Mouse (Mus musculus) CH12.LX (cell line): ENCODE results near the gene Slc44a3. TPM values are rescaled to one million over a fixed set of nuclear protein-coding genes. Genes with fewer than 3 reads are reported as not detected.

Source experiments
- DNase-seq: peaks from one replicate; pipeline ENCODE4 v3.0.0-alpha.2; 2013; ENCODE audit errors: extremely low read depth
- H3K27ac ChIP-seq: 2 replicates; pipeline ENCODE4 v1.5.1; 2012; ENCODE audit warnings: low read depth, mild to moderate bottlenecking, control low read depth, moderate library complexity; ENCODE audit not compliant: insufficient read depth
- H3K27me3 ChIP-seq: replicated peaks from 2 replicates; pipeline ENCODE3; 2012; ENCODE audit warnings: inconsistent platforms
- H3K36me3 ChIP-seq, 2 experiments: replicated peaks in 1 of 2; 2 replicates each; pipeline versions ENCODE3 to v1.6.1; 2012; ENCODE audit warnings: inconsistent platforms in 1 of 2, low read length in 1 of 2, mild to moderate bottlenecking in 1 of 2, mixed read lengths in 1 of 2, moderate library complexity in 1 of 2; ENCODE audit not compliant: control insufficient read depth in 1 of 2, insufficient read depth in 1 of 2
- H3K4me1 ChIP-seq, 2 experiments: 2 replicates each; pipeline ENCODE4 v1.6.1; 2012; ENCODE audit warnings: inconsistent platforms in 1 of 2, moderate library complexity in 1 of 2; ENCODE audit not compliant: insufficient read depth in 2 of 2, control insufficient read depth in 1 of 2
- H3K4me2 ChIP-seq: 2 replicates; pipeline ENCODE4 v1.6.1; 2012; ENCODE audit warnings: low read depth, mild to moderate bottlenecking, control low read depth; ENCODE audit not compliant: poor library complexity, insufficient read depth, severe bottlenecking
- H3K4me3 ChIP-seq, 3 experiments: fragments of 150-350 bp in 1 of 3; sonication (generic) in 1 of 3; replicated peaks in 1 of 3; 2 replicates each; pipeline versions ENCODE3 to v1.5.1; 2011 to 2012; ENCODE audit warnings: low read depth in 2 of 3, low read length in 2 of 3, mild to moderate bottlenecking in 2 of 3, moderate library complexity in 2 of 3, control low read depth in 1 of 3, improper control_type of control experiment in 1 of 3, inconsistent platforms in 1 of 3, mixed read lengths in 1 of 3; ENCODE audit not compliant: poor library complexity in 1 of 3
- H3K79me2 ChIP-seq: replicated peaks from 2 replicates; pipeline ENCODE4 v1.6.1; 2012; ENCODE audit warnings: mild to moderate bottlenecking, moderate library complexity; ENCODE audit not compliant: control insufficient read depth, poor library complexity, insufficient read depth, severe bottlenecking; ENCODE audit errors: extremely low read depth
- H3K9ac ChIP-seq: 2 replicates; pipeline ENCODE4 v1.6.1; 2012; ENCODE audit warnings: low read depth, mild to moderate bottlenecking, control low read depth, moderate library complexity; ENCODE audit not compliant: insufficient read depth
- H3K9me3 ChIP-seq: replicated peaks from 2 replicates; pipeline ENCODE3; 2012; ENCODE audit warnings: low read length, inconsistent platforms, mixed read lengths
- BHLHE40 ChIP-seq: IDR thresholded peaks from 2 replicates; pipeline ENCODE4 v1.6.1; 2011; ENCODE audit warnings: mild to moderate bottlenecking, low read depth, low read length, improper control_type of control experiment
- CHD1 ChIP-seq: IDR thresholded peaks from 2 replicates; pipeline ENCODE4 v1.6.1; 2012; ENCODE audit warnings: low read depth, low read length, improper control_type of control experiment, inconsistent platforms
- CHD2 ChIP-seq: IDR thresholded peaks from 2 replicates; pipeline ENCODE4 v1.6.1; 2011; ENCODE audit warnings: low read length, improper control_type of control experiment
- CTCF ChIP-seq, 2 experiments: IDR thresholded peaks in 1 of 2; conservative IDR thresholded peaks in 1 of 2; 2 replicates each; pipeline ENCODE4 v1.5.1; 2011 to 2012; ENCODE audit warnings: low read depth in 2 of 2, low read length in 2 of 2, improper control_type of control experiment in 1 of 2, inconsistent platforms in 1 of 2, mild to moderate bottlenecking in 1 of 2, moderate library complexity in 1 of 2
- E2F4 ChIP-seq: IDR thresholded peaks from 2 replicates; pipeline ENCODE4 v1.6.1; 2011; ENCODE audit warnings: low read depth, low read length, improper control_type of control experiment; ENCODE audit not compliant: insufficient replicate concordance
- ELF1 ChIP-seq: IDR thresholded peaks from 2 replicates; pipeline ENCODE4 v1.6.1; 2014; ENCODE audit warnings: low read depth, mild to moderate bottlenecking, inconsistent platforms, low read length, improper control_type of control experiment
- EP300 ChIP-seq: IDR thresholded peaks from 2 replicates; pipeline ENCODE4 v1.6.1; 2011; ENCODE audit warnings: low read length, improper control_type of control experiment
- ETS1 ChIP-seq: conservative IDR thresholded peaks from 2 replicates; pipeline ENCODE4 v1.6.1; 2012; ENCODE audit warnings: low read depth, mild to moderate bottlenecking, inconsistent platforms, low read length, improper control_type of control experiment, moderate library complexity
- HCFC1 ChIP-seq: IDR thresholded peaks from 2 replicates; pipeline ENCODE4 v1.6.1; 2012; ENCODE audit warnings: low read depth, mild to moderate bottlenecking, inconsistent platforms, low read length, improper control_type of control experiment
- JUN ChIP-seq: IDR thresholded peaks from 2 replicates; pipeline ENCODE4 v1.6.1; 2011; ENCODE audit warnings: low read depth, mild to moderate bottlenecking, low read length, improper control_type of control experiment, moderate library complexity; ENCODE audit not compliant: insufficient read depth
- KAT2A ChIP-seq: IDR thresholded peaks from 2 replicates; pipeline ENCODE4 v1.6.1; 2012; ENCODE audit warnings: low read length, improper control_type of control experiment, inconsistent platforms; ENCODE audit not compliant: insufficient replicate concordance
- MAX ChIP-seq: IDR thresholded peaks from 2 replicates; pipeline ENCODE4 v1.6.1; 2011; ENCODE audit warnings: low read length, improper control_type of control experiment
- MAZ ChIP-seq: IDR thresholded peaks from 2 replicates; pipeline ENCODE4 v1.6.1; 2012; ENCODE audit warnings: low read depth, mild to moderate bottlenecking, inconsistent platforms, low read length, improper control_type of control experiment, moderate library complexity
- MEF2A ChIP-seq: IDR thresholded peaks from 2 replicates; pipeline ENCODE4 v1.6.1; 2014; ENCODE audit warnings: low read depth, mild to moderate bottlenecking, inconsistent platforms, low read length, improper control_type of control experiment, borderline replicate concordance
- MYC ChIP-seq: IDR thresholded peaks from 2 replicates; pipeline ENCODE4 v1.6.1; 2011; ENCODE audit warnings: low read depth, mild to moderate bottlenecking, improper control_type of control experiment, low read length
- NELFE ChIP-seq: IDR thresholded peaks from 2 replicates; pipeline ENCODE4 v1.6.1; 2011; ENCODE audit warnings: low read depth, low read length, improper control_type of control experiment
- NRF1 ChIP-seq: IDR thresholded peaks from 2 replicates; pipeline ENCODE4 v1.6.1; 2014; ENCODE audit warnings: low read depth, mild to moderate bottlenecking, inconsistent platforms, low read length, improper control_type of control experiment, moderate library complexity
- POLR2A ChIP-seq: IDR thresholded peaks from 2 replicates; pipeline ENCODE4 v1.6.1; 2011; ENCODE audit warnings: low read depth, mild to moderate bottlenecking, improper control_type of control experiment, low read length
- POLR2AphosphoS2 ChIP-seq: IDR thresholded peaks from 2 replicates; pipeline ENCODE4 v1.6.1; 2011; ENCODE audit warnings: low read depth, low read length, improper control_type of control experiment
- RAD21 ChIP-seq: IDR thresholded peaks from 2 replicates; pipeline ENCODE4 v1.6.1; 2011; ENCODE audit warnings: low read depth, mild to moderate bottlenecking, low read length, improper control_type of control experiment, moderate library complexity
- RCOR1 ChIP-seq: conservative IDR thresholded peaks from 2 replicates; pipeline ENCODE4 v1.6.1; 2012; ENCODE audit warnings: low read depth, mild to moderate bottlenecking, inconsistent platforms, low read length, improper control_type of control experiment
- SIN3A ChIP-seq: IDR thresholded peaks from 2 replicates; pipeline ENCODE4 v1.6.1; 2012; ENCODE audit warnings: low read length, improper control_type of control experiment, inconsistent platforms
- UBTF ChIP-seq: IDR thresholded peaks from 2 replicates; pipeline ENCODE4 v1.6.1; 2012; ENCODE audit warnings: low read depth, mild to moderate bottlenecking, inconsistent platforms, low read length, improper control_type of control experiment, moderate library complexity
- USF1 ChIP-seq: IDR thresholded peaks from 2 replicates; pipeline ENCODE4 v1.6.1; 2014; ENCODE audit warnings: low read depth, mild to moderate bottlenecking, inconsistent platforms, low read length, improper control_type of control experiment
- USF2 ChIP-seq: conservative IDR thresholded peaks from 2 replicates; pipeline ENCODE4 v1.6.1; 2011; ENCODE audit warnings: low read depth, low read length, improper control_type of control experiment
- ZKSCAN1 ChIP-seq: IDR thresholded peaks from 2 replicates; pipeline ENCODE4 v1.6.1; 2012; ENCODE audit warnings: low read depth, inconsistent platforms, low read length, improper control_type of control experiment, borderline replicate concordance
- ZMIZ1 ChIP-seq: IDR thresholded peaks from 2 replicates; pipeline ENCODE4 v1.6.1; 2012; ENCODE audit warnings: low read depth, mild to moderate bottlenecking, inconsistent platforms, low read length, improper control_type of control experiment
- ZNF384 ChIP-seq: IDR thresholded peaks from 2 replicates; pipeline ENCODE4 v1.6.1; 2012; ENCODE audit warnings: low read depth, low read length, improper control_type of control experiment, inconsistent platforms
- dilution Hi-C: fragments of 300-500 bp; cut with MboI; formaldehyde crosslinking; loops from 2 replicates; pipeline ENCODE4 v1.14.3; 2020; ENCODE audit warnings: low sequenced_read_pairs; ENCODE audit not compliant: extremely low pct_unique_long_range_greater_than_20kb, extremely low pct_ligation_motif_present
- in situ Hi-C: fragments of 300-500 bp; cut with MboI; formaldehyde crosslinking; loops from 3 replicates; pipeline ENCODE4 v1.14.3; 2019; ENCODE audit warnings: low sequenced_read_pairs, low pct_ligation_motif_present, low pct_unique_long_range_greater_than_20kb, mixed read lengths
- polyA plus RNA-seq: library from polyadenylated mRNA; unstranded; fragments of >175 nt; gene quantifications from 2 replicates; pipeline ENCODE4 v1.2.1, GENCODE M21; 2012; ENCODE audit warnings: low read depth; ENCODE audit not compliant: insufficient read length
- total RNA-seq, 2 experiments: library from RNA; depleted of rRNA; stranded (reverse); fragments of 300-350 nt in 1 of 2; fragments of >200 nt in 1 of 2; gene quantifications; 2 replicates each; pipeline ENCODE4 v1.2.3; 2012 to 2014

Gene Slc44a3
- total and polyA plus RNA-seq, 3 experiments, result not detected

DNA sequence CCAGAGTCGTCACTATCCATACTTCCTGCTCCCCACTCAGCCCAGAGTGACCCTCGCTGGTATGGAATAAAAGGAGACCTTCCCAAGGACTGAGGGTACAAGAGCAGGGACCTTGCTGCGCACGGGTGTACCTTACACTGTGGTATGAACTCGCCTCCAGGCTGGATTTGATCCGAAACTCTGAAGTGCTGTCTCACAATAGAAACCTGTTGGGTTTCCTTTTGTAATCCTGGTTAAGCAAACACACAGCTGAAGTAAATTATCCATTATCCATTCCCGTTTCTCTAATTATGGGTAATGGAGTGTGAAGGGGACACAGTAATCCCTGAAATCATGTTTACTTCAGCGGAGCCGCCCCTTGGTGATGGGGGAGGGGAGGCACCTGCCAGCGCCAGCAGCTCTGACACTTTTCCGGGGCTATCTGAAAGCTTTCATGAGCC lies 84.2 kb downstream of the Slc44a3 start:
- no peak for DNase-seq
- TF ChIP-seq ZNF384, result no peak
- TF ChIP-seq RAD21, result no peak
- no peak for TF ChIP-seq NELFE
- TF ChIP-seq KAT2A, result no peak
- TF ChIP-seq SIN3A, result no peak
- TF ChIP-seq CTCF (conservative IDR thresholded peaks at IDR 0.05 in 1 of 2, IDR thresholded peaks at IDR 0.05 in 1 of 2; ENCODE audit: low read depth in 2 of 2, low read length in 2 of 2), result no peak
- TF ChIP-seq POLR2A, result no peak
- TF ChIP-seq BHLHE40, result no peak
- TF ChIP-seq MEF2A, result no peak
- TF ChIP-seq ZMIZ1, result no peak
- no peak for TF ChIP-seq USF2
- TF ChIP-seq MYC, result no peak
- TF ChIP-seq MAX, result no peak
- TF ChIP-seq HCFC1, result no peak
- TF ChIP-seq USF1, result no peak
- TF ChIP-seq RCOR1, result no peak
- TF ChIP-seq EP300, result no peak
- no peak for TF ChIP-seq POLR2AphosphoS2
- TF ChIP-seq CHD2, result no peak
- no peak for TF ChIP-seq MAZ
- Histone ChIP-seq H3K79me2 (no peaks in the 10 kb centered on the region), H3K36me3 (peaks cover 0 to 43% of the 10 kb centered on the region in 2 experiments), H3K9ac (no peak overlapping the region), H3K9me3 (no peaks in the 10 kb centered on the region), H3K27me3 (no peaks in the 10 kb centered on the region), H3K27ac (no peak overlapping the region), H3K4me1 (peaks cover 0 to 8% of the 10 kb centered on the region in 2 experiments; a peak in 1 of 4 replicates), H3K4me3 (no peak overlapping the region), H3K4me2 (no peak overlapping the region)
- in situ Hi-C loops (no loop called here), dilution Hi-C loops (no loop called here)

DNA sequence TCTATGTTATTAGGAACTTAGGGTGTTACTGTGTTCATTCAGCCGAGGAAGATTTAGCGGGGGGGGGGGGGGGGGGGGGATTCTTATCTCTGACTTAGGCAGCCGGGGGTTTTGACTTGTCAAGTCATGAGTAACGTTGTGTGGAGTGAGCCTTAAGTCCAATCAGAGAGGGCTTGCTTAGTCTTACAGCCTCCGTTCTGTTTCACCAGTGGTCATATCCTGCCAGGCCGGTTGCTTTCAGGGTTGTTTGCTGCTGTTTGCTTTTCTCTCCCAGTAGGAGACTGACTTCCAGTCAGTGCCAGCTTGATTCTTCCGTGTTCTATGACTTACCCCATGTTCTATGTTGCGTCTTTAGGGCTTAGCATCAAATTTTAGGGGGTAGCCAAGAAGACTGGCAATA lies 85.8 kb downstream of the Slc44a3 start:
- peaks cover 0 to 23% of the 10 kb centered on the region in 2 experiments; a peak in 2 of 4 replicates for H3K4me1 ChIP-seq
- H3K36me3 ChIP-seq, result peaks cover 0 to 39% of the 10 kb centered on the region in 2 experiments
- TF ChIP-seq MYC (no peak), ELF1 (no peak), E2F4 (no peak), CTCF (conservative IDR thresholded peaks at IDR 0.05 in 1 of 2, IDR thresholded peaks at IDR 0.05 in 1 of 2; ENCODE audit: low read depth in 2 of 2, low read length in 2 of 2) (no peak), MEF2A (no peak), MAZ (no peak), JUN (no peak), ETS1 (no peak), SIN3A (no peak), CHD1 (no peak), ZKSCAN1 (no peak), UBTF (no peak), NRF1 (no peak), KAT2A (no peak), MAX (no peak)
- no peaks in the 10 kb centered on the region for H3K9me3 ChIP-seq
- H3K27me3 ChIP-seq, result no peaks in the 10 kb centered on the region
- no peak overlapping the region for H3K9ac ChIP-seq
- dilution Hi-C loops (no loop called here), in situ Hi-C loops (no loop called here)
- no peaks in the 10 kb centered on the region for H3K79me2 ChIP-seq
- no peak for DNase-seq
- no peak overlapping the region for H3K4me2 ChIP-seq
- no peak overlapping the region for H3K27ac ChIP-seq
- no peak overlapping the region for H3K4me3 ChIP-seq
